Mouse (Mus musculus) frontal cortex, adult 2 months (tissue): ENCODE measurements around the gene Apoe. TPM values are rescaled to one million over a fixed set of nuclear protein-coding genes. Genes with fewer than 3 reads are reported as not detected.

Source experiments
- DNase-seq, 2 experiments: peaks; one replicate each; pipeline ENCODE4 v3.0.0; 2022; ENCODE audit warnings: low spot score in 1 of 2; ENCODE audit errors: extremely low spot score in 1 of 2
- polyA plus RNA-seq: library from polyadenylated mRNA; depleted of rRNA; stranded (reverse); fragments of >200 nt; gene quantifications from 2 replicates; pipeline ENCODE4 v1.2.3, GENCODE M21; 2012; rRNA removed

The Apoe gene
- polyA plus RNA-seq, 1 experiment = 6,067 TPM

- peak; percentile 93 to 98 for DNase-seq
These were observed 29.9 kb downstream of the Apoe start for GRCm38 (mm10) chr7:19668947-19669721.

- no peak for DNase-seq
These were observed 31.6 kb downstream of the Apoe start for GRCm38 (mm10) chr7:19667434-19667833.

- no peak for DNase-seq
These were observed 32.2 kb downstream of the Apoe start for GRCm38 (mm10) chr7:19666750-19667149.

- peak; percentile 95 to 99 for DNase-seq
These were observed 33.8 kb downstream of the Apoe start, which contains the start of gene Clptm1 for GRCm38 (mm10) chr7:19664955-19665841. Gene Clptm1, minus strand, starts transcription at chr7:19665033.

- DNase-seq = no peak
These were observed 34.5 kb downstream of the Apoe start for GRCm38 (mm10) chr7:19664455-19664954.

- DNase-seq = peak in 1 of 2 experiments; percentile 32
These were observed 35.0 kb downstream of the Apoe start for GRCm38 (mm10) chr7:19663940-19664339.

GRCm38 (mm10) chr7:19652614-19653013 lies 46.4 kb downstream of the Apoe start:
- no peak for DNase-seq

GRCm38 (mm10) chr7:19651063-19651786 lies 47.8 kb downstream of the Apoe start:
- no peak for DNase-seq

Other genes starting within 250 kb of the Apoe start
- 47.5 and 49.9 TPM in 2 replicates for gene Mark4, start 240.4 kb downstream of the Apoe start, polyA plus RNA-seq
- 0.32 and 0.40 TPM in 2 replicates for gene Exoc3l2, start 235.9 kb downstream of the Apoe start, polyA plus RNA-seq
- gene Bloc1s3, start 190.8 kb downstream of the Apoe start, polyA plus RNA-seq = 7.9 and 8.1 TPM in 2 replicates
- 23.7 and 30.1 TPM in 2 replicates for gene Trappc6a, start 190.8 kb downstream of the Apoe start, polyA plus RNA-seq
- 1.0 and 1.4 TPM in 2 replicates for gene Nkpd1, start 181.3 kb downstream of the Apoe start, polyA plus RNA-seq
- gene Ppp1r37, start 136.1 kb downstream of the Apoe start, polyA plus RNA-seq = 131 and 146 TPM in 2 replicates
- 2.0 and 2.9 TPM in 2 replicates for gene Zfp296, start 121.9 kb downstream of the Apoe start, polyA plus RNA-seq
- 47.9 and 49.9 TPM in 2 replicates for gene Gemin7, start 121.6 kb downstream of the Apoe start, polyA plus RNA-seq
- gene Clasrp, start 94.7 kb downstream of the Apoe start, polyA plus RNA-seq = 152 and 164 TPM in 2 replicates
- 6.1 and 6.5 TPM in 2 replicates for gene Relb, start 69.8 kb downstream of the Apoe start, polyA plus RNA-seq
- gene Clptm1, start 34.2 kb downstream of the Apoe start, polyA plus RNA-seq = 125 and 128 TPM in 2 replicates
- gene Apoc2, start 21.2 kb downstream of the Apoe start, polyA plus RNA-seq = 0.78 TPM in 1 of 2 replicates, not detected in the other
- gene Gm44805, start 17.8 kb downstream of the Apoe start, polyA plus RNA-seq = not detected in 2 replicates
- gene Apoc4, start 17.7 kb downstream of the Apoe start, polyA plus RNA-seq = 0.19 TPM in 1 of 2 replicates, not detected in the other
- gene Apoc1, start 6.5 kb downstream of the Apoe start, polyA plus RNA-seq = 3.3 and 4.7 TPM in 2 replicates
- gene Tomm40, start 16.2 kb upstream of the Apoe start, polyA plus RNA-seq = 115 and 118 TPM in 2 replicates
- gene Nectin2, start 51.3 kb upstream of the Apoe start, polyA plus RNA-seq = 7.6 and 7.7 TPM in 2 replicates
- gene Bcam, start 71.8 kb upstream of the Apoe start, polyA plus RNA-seq = 22.2 and 23.0 TPM in 2 replicates
- not detected in 2 replicates for gene Cblc, start 97.6 kb upstream of the Apoe start, polyA plus RNA-seq
- 0.56 and 0.69 TPM in 2 replicates for gene Bcl3, start 123.6 kb upstream of the Apoe start, polyA plus RNA-seq
- 3.9 and 5.2 TPM in 2 replicates for gene Gm19345, start 152.8 kb upstream of the Apoe start, polyA plus RNA-seq
- gene Ceacam16, start 162.1 kb upstream of the Apoe start, polyA plus RNA-seq = not detected in 2 replicates
- not detected in 2 replicates for gene Ceacam19, start 188.8 kb upstream of the Apoe start, polyA plus RNA-seq
- 12.0 and 14.5 TPM in 2 replicates for gene Pvr, start 222.0 kb upstream of the Apoe start, polyA plus RNA-seq